Mouse (Mus musculus) midbrain, embryonic 10.5 days (tissue): ENCODE measurements around the gene Prf1. TPM values are rescaled to one million over a fixed set of nuclear protein-coding genes. Genes with fewer than 3 reads are reported as not detected.

ENCODE experiments used
- DNase-seq: peaks from one replicate; pipeline ENCODE4 v3.0.0-alpha.2; 2017; ENCODE audit warnings: low spot score
- H3K27ac ChIP-seq: fragments of 300-500 bp; sonication (generic); replicated peaks from 2 replicates; pipeline ENCODE4 v1.5.1; 2016; ENCODE audit warnings: mild to moderate bottlenecking
- H3K27me3 ChIP-seq: fragments of 300-500 bp; sonication (generic); 2 replicates; pipeline ENCODE4 v1.6.1; 2016; ENCODE audit warnings: low read depth, mild to moderate bottlenecking; ENCODE audit not compliant: poor library complexity, severe bottlenecking
- H3K36me3 ChIP-seq: fragments of 300-500 bp; sonication (generic); 2 replicates; pipeline ENCODE4 v1.6.1; 2016; ENCODE audit warnings: mild to moderate bottlenecking, moderate library complexity
- H3K4me1 ChIP-seq: fragments of 300-500 bp; sonication (generic); 2 replicates; pipeline ENCODE4 v1.6.1; 2016
- H3K4me3 ChIP-seq: fragments of 300-500 bp; sonication (generic); 2 replicates; pipeline ENCODE4 v1.5.1; 2016; ENCODE audit warnings: mild to moderate bottlenecking, moderate library complexity
- H3K9me3 ChIP-seq: fragments of 300-500 bp; sonication (generic); replicated peaks from 2 replicates; pipeline ENCODE4 v1.6.1; 2016; ENCODE audit warnings: mild to moderate bottlenecking
- WGBS: fragments of 180-500 bp; shearing (Covaris S2); methylation state at CpG from one replicate; pipeline ENCODE4 v1.1.7; 2016; 5-methylcytosine and 5-hydroxymethylcytosine counted together
- polyA plus RNA-seq: library from polyadenylated mRNA; unstranded; fragments of >200 nt; fragmentation: Nextera tagmentation; extraction: Ambion mirVana; gene quantifications from 2 replicates; pipeline ENCODE4 v1.2.1, GENCODE M21; 2016

Gene Prf1
- polyA plus RNA-seq, 1 experiment from 2014 or later, result not detected

DNA sequence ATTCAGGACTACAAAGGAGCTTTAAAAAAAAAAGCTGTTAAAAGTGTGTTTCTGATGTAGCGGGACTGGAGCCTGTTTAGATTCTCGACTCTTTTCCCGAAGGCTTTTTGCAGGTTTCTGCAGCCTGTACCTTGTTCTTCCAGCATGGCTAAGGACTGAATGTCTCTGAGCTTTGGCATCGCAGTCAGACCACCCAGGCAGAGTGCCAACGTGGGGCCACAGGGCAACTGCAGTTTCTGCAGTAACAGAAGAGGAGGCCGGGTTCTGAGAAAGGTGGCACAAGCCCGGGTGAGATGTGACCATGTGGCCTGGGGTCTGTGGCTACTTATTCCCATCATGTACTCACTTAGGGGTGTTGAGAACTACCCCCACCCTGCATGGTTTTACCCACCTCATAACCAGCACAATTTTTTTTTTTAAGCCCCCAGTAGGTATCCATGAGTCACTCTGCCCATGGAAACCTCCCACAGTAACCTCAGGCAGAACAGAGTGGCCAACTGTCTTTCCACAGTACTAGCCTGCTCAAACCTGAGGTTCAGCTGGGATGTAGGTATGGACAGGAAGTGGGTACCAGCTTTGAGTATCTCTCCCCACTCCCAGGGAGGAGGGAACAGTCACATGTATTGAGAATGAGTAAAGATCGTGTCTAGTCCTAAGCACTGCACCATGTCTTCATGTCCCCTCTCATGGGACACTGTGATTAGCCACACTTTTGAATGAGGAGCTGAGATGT is 754 bp upstream of the Prf1 start:
- Histone ChIP-seq H3K27ac (no peak overlapping the region), H3K4me1 (no peaks in the 10 kb centered on the region), H3K36me3 (no peaks in the 10 kb centered on the region), H3K27me3 (no peaks in the 10 kb centered on the region), H3K9me3 (no peaks in the 10 kb centered on the region), H3K4me3 (no peak overlapping the region)
- no peak for DNase-seq
- WGBS, result 86% methylated on average over 8 of the region's 8 CpGs

DNA sequence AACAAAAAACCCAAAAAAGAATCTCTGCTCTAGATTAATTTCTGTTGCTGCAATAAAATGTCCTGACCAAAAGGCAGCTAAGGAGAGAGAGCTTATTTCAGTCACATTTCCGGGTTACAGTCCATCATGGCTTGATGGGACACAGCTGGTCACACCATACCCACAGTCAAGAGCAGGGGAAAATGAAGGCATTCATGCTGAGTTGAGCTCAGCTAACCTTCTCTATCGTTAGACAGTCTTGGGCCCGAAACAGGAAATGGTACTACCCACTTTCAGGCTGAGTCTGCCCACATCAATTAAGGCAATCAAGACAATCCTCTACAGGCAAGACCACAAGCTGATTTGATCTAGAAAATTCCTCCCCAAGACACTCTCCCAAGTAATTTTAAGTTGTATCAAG is 3.4 kb downstream of the Prf1 start:
- Histone ChIP-seq H3K36me3 (no peaks in the 10 kb centered on the region), H3K4me3 (no peak overlapping the region), H3K9me3 (no peaks in the 10 kb centered on the region), H3K4me1 (no peaks in the 10 kb centered on the region), H3K27me3 (no peaks in the 10 kb centered on the region), H3K27ac (no peak overlapping the region)
- no peak for DNase-seq
- WGBS, result 86% methylated on average over 3 of the region's 3 CpGs

DNA sequence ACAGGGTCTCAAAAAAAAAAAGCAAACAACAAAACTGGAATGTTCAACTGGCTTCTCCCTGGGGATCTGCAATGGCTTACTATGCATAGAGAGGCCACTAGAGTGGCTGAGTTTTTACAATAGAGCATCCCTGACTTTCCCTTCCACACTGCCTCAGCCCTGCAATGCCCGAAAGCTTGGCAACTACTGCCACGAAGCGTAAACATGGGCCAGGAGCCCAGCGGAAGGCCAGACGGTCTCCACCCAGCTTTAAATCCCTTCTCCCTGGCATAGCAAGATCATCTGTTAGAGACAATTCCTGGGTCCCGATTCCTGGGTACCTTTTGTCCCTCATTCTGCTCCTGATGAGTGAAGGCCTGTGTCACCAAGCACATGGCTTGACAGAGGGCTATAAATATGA is 6.4 kb downstream of the Prf1 start:
- H3K27ac ChIP-seq, result no peak overlapping the region
- no peaks in the 10 kb centered on the region for H3K36me3 ChIP-seq
- H3K4me1 ChIP-seq, result peaks cover 7% of the 10 kb centered on the region
- 84% methylated on average over 6 of the region's 6 CpGs for WGBS
- H3K27me3 ChIP-seq, result no peaks in the 10 kb centered on the region
- no peak overlapping the region for H3K4me3 ChIP-seq
- H3K9me3 ChIP-seq, result no peaks in the 10 kb centered on the region
- DNase-seq, result no peak

- WGBS, result 86% methylated on average over 13 of the region's 13 CpGs
- Histone ChIP-seq H3K36me3 (no peaks in the 10 kb centered on the region), H3K4me3 (no peak overlapping the region), H3K9me3 (no peaks in the 10 kb centered on the region), H3K4me1 (peaks cover 14% of the 10 kb centered on the region), H3K27me3 (no peaks in the 10 kb centered on the region), H3K27ac (no peak overlapping the region)
- DNase-seq, result no peak
Observed at GRCm38 (mm10) chr10:61305928-61306590, 8.4 kb downstream of the Prf1 start.

GRCm38 (mm10) chr10:61308706-61309320 is 11.2 kb downstream of the Prf1 start:
- Histone ChIP-seq H3K4me3 (no peak overlapping the region), H3K27me3 (no peaks in the 10 kb centered on the region), H3K27ac (no peak overlapping the region), H3K9me3 (no peaks in the 10 kb centered on the region), H3K4me1 (peaks cover 19% of the 10 kb centered on the region), H3K36me3 (no peaks in the 10 kb centered on the region)
- DNase-seq, result no peak
- 58% methylated on average over 12 of the region's 12 CpGs for WGBS

DNA sequence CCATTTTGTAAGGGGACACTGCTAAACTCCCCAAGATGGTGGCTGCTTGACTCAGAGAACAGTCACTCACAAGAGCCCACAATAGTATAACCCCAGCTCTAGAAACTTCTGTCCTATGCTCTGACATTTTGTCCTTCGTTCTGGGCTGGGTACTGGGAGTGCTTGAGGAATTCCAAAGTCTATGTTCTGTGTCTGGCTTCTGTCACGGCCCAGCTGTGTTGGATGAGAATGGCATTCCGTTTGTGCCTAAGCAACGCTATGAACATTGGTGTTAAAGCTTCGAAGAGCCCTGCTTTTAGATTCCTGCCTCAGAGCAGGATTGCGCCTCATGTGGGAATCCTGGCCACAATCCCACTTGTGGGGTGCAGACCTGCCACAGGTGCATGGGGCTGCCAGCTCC is 14.5 kb downstream of the Prf1 start:
- Histone ChIP-seq H3K4me1 (peaks cover 30% of the 10 kb centered on the region), H3K27ac (no peak overlapping the region), H3K36me3 (no peaks in the 10 kb centered on the region), H3K27me3 (no peaks in the 10 kb centered on the region), H3K9me3 (no peaks in the 10 kb centered on the region), H3K4me3 (no peak overlapping the region)
- DNase-seq, result no peak
- 89% methylated on average over 6 of the region's 6 CpGs for WGBS

GRCm38 (mm10) chr10:61312754-61313153 is 15.1 kb downstream of the Prf1 start:
- Histone ChIP-seq H3K9me3 (no peaks in the 10 kb centered on the region), H3K36me3 (no peaks in the 10 kb centered on the region), H3K4me1 (peaks cover 30% of the 10 kb centered on the region), H3K27ac (no peak overlapping the region), H3K27me3 (no peaks in the 10 kb centered on the region), H3K4me3 (no peak overlapping the region)
- DNase-seq, result no peak
- 70% methylated on average over 7 of the region's 7 CpGs for WGBS

DNA sequence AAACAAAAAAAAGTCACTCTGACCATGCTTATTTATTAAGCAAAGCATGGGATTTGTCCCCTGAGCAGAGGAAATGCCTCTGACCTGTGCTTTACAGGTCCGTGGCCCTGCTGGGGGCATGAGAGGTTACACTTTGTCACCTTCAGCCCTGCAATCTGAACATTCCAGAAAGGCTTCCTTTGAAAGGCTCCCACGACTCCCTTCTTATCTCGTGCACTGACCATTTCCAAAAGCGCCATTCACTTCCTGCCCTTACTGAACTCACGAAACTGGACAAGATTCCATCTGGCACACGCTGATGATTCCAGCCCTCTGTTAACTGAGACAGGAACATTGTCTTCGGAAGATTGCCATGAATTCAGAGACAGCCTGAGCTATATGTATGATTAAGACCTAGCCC is 16.1 kb downstream of the Prf1 start:
- WGBS, result 69% methylated on average over 7 of the region's 7 CpGs

GRCm38 (mm10) chr10:61315324-61315880 is 17.8 kb downstream of the Prf1 start:
- peaks cover 8% of the 10 kb centered on the region for H3K36me3 ChIP-seq
- peaks cover 16% of the 10 kb centered on the region for H3K4me1 ChIP-seq
- no peaks in the 10 kb centered on the region for H3K9me3 ChIP-seq
- no peak for DNase-seq
- no peak overlapping the region for H3K27ac ChIP-seq
- no peaks in the 10 kb centered on the region for H3K27me3 ChIP-seq
- no peak overlapping the region for H3K4me3 ChIP-seq
- WGBS, result 14% methylated on average over 9 of the region's 9 CpGs

More for the DNA sequence above, 16.1 kb downstream of the Prf1 start:
- H3K4me1 ChIP-seq, result peaks cover 26% of the 10 kb centered on the region
- H3K36me3 ChIP-seq, result no peaks in the 10 kb centered on the region
- no peak overlapping the region for H3K27ac ChIP-seq
- no peak for DNase-seq
- no peak overlapping the region for H3K4me3 ChIP-seq
- no peaks in the 10 kb centered on the region for H3K9me3 ChIP-seq
- H3K27me3 ChIP-seq, result no peaks in the 10 kb centered on the region

DNA sequence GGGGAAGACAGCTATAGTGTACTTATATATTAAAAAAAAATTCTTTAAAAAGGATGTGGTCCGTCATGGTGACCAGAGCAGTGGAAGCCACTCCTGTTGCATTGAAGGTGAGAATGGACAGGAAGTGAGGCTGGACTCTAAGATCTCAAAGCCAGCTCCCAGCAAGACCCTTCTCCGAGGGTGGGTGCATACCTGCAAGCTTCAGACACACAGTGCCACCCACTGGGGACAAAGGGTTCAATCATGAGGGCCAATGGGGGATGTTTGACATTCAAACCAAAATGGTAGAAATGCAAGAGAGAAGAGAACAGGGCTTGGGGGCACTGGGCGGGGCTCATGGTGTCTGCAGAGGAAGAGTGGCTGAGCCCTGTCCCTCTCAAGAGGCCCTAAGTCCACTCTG is 20.9 kb downstream of the Prf1 start:
- Histone ChIP-seq H3K27ac (no peak overlapping the region), H3K27me3 (no peaks in the 10 kb centered on the region), H3K4me3 (no peak overlapping the region), H3K4me1 (peaks cover 12% of the 10 kb centered on the region; the same call in 1 of the 2 replicates), H3K36me3 (peaks cover 34% of the 10 kb centered on the region), H3K9me3 (no peaks in the 10 kb centered on the region; the same call in 1 of the 2 replicates)
- 91% methylated on average over 3 of the region's 3 CpGs for WGBS
- DNase-seq, result no peak

DNA sequence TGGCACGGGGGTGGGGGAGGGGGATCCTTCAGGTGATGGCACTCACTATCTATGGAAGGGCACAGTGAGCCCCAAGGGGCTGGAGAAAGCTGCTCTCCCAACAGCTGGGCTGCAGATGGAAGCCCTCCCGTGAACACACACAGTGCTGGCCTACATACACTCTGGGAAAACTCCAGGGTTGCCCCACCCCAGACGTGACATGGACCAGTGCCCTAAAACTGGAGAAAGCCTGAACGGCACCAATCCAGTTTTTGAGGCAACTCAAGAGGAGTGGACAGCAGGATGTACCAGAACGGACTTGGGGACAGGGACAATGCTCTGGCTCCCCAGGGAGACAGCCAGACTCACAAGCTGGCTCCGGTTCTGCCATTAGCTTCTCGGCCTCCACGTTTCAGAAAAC is 27.1 kb downstream of the Prf1 start:
- no peak overlapping the region for H3K4me3 ChIP-seq
- no peak overlapping the region; the same call in 1 of the 2 replicates for H3K27ac ChIP-seq
- DNase-seq, result no peak
- H3K36me3 ChIP-seq, result peaks cover 36% of the 10 kb centered on the region
- H3K9me3 ChIP-seq, result no peaks in the 10 kb centered on the region; the same call in 1 of the 2 replicates
- H3K4me1 ChIP-seq, result peaks cover 37% of the 10 kb centered on the region
- WGBS, result 77% methylated on average over 8 of the region's 8 CpGs
- no peaks in the 10 kb centered on the region for H3K27me3 ChIP-seq

- peak overlapping the region; percentile 28; the same call in 1 of the 2 replicates for H3K27ac ChIP-seq
- H3K27me3 ChIP-seq, result no peaks in the 10 kb centered on the region
- H3K9me3 ChIP-seq, result no peaks in the 10 kb centered on the region; the same call in 1 of the 2 replicates
- no peak overlapping the region for H3K4me3 ChIP-seq
- no peak for DNase-seq
- 43% methylated on average over 9 of the region's 9 CpGs for WGBS
- H3K4me1 ChIP-seq, result peaks cover 37% of the 10 kb centered on the region
- H3K36me3 ChIP-seq, result peaks cover 25% of the 10 kb centered on the region
Observed at GRCm38 (mm10) chr10:61325782-61326328, 28.2 kb downstream of the Prf1 start.
